Mouse (Mus musculus) ES-Bruce4 (cell line): Measurements from ENCODE around the gene Lsm8. TPM values are rescaled to one million over a fixed set of nuclear protein-coding genes. Genes with fewer than 3 reads are reported as not detected.

Source experiments
- H3K27ac ChIP-seq: 2 replicates; pipeline ENCODE4 v1.5.1; 2012; ENCODE audit warnings: low read length, inconsistent platforms; ENCODE audit not compliant: insufficient read depth
- H3K27me3 ChIP-seq: 2 replicates; pipeline ENCODE4 v1.6.1; 2012; ENCODE audit warnings: mild to moderate bottlenecking, low read length, inconsistent platforms; ENCODE audit not compliant: control insufficient read depth, poor library complexity, insufficient read depth, severe bottlenecking
- H3K36me3 ChIP-seq: 2 replicates; pipeline ENCODE4 v1.6.1; 2012; ENCODE audit warnings: inconsistent platforms, mild to moderate bottlenecking, low read length, moderate library complexity; ENCODE audit not compliant: control insufficient read depth, poor library complexity, insufficient read depth, severe bottlenecking
- H3K4me1 ChIP-seq: one replicate; pipeline ENCODE4 v1.8.1; 2011; ENCODE audit warnings: low read length; ENCODE audit not compliant: control insufficient read depth, insufficient read depth
- H3K4me3 ChIP-seq: 2 replicates; pipeline ENCODE4 v1.5.1; 2011; ENCODE audit warnings: low read depth, mild to moderate bottlenecking, low read length
- H3K9ac ChIP-seq: 2 replicates; pipeline ENCODE4 v1.6.1; 2012; ENCODE audit warnings: low read depth, mild to moderate bottlenecking, inconsistent platforms; ENCODE audit not compliant: poor library complexity, severe bottlenecking
- H3K9me3 ChIP-seq: replicated peaks from 2 replicates; pipeline ENCODE4 v1.6.1; 2012; ENCODE audit warnings: mild to moderate bottlenecking, low read length, inconsistent platforms; ENCODE audit not compliant: control insufficient read depth, poor library complexity, insufficient read depth, severe bottlenecking
- CTCF ChIP-seq: IDR thresholded peaks from one replicate; pipeline ENCODE4 v1.8.1; 2011; ENCODE audit warnings: low read depth, low read length
- EP300 ChIP-seq: IDR thresholded peaks from 2 replicates; pipeline ENCODE4 v1.6.1; 2011; ENCODE audit warnings: low read depth, low read length; ENCODE audit not compliant: insufficient read depth
- POLR2A ChIP-seq: IDR thresholded peaks from one replicate; pipeline ENCODE4 v1.8.1; 2011; ENCODE audit warnings: low read length; ENCODE audit not compliant: insufficient read depth
- polyA plus RNA-seq: library from polyadenylated mRNA; stranded (reverse); fragments of >200 nt; gene quantifications from 2 replicates; pipeline ENCODE4 v1.2.4, GENCODE M21; 2011; ENCODE audit warnings: low read depth; ENCODE audit not compliant: missing spikeins, insufficient read depth, insufficient read length

Lsm8 gene
- polyA plus RNA-seq, 1 experiment, result 89.9 TPM

DNA sequence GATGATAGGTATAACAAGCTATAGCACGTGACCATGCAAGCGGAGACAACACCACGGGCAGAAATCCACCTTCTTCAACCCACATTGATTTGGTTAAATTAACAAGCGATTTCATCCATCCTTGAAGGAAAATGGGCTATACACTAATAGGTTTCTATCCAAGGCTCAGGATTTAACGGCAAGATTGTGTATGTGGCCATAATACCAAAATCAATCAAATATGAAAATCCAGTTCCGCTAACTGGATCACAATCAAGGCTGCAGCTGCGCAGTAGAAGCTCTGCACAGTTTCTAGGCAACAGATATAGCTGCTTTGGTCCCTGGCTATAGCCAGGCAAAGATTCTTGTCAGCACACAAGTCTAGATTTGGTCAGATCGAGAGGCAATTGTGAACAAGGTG, 17.6 kb downstream of the Lsm8 start, which contains the start of gene Ankrd7:
Gene Ankrd7, plus strand, starts transcription at position 301 of the 400 bp plus-strand sequence.
- no peaks in the 10 kb centered on the region for H3K4me1 ChIP-seq
- H3K9ac ChIP-seq, result no peak within 1 kb of the TSS
- no peak within 1 kb of the TSS for H3K27ac ChIP-seq
- H3K9me3 ChIP-seq, result peaks cover 11% of the 10 kb centered on the region
- H3K4me3 ChIP-seq, result no peak within 1 kb of the TSS
- no peaks in the 10 kb centered on the region for H3K27me3 ChIP-seq
- TF ChIP-seq EP300 (no peak), POLR2A (no peak), CTCF (no peak)
- H3K36me3 ChIP-seq, result no peaks in the 10 kb centered on the region

DNA sequence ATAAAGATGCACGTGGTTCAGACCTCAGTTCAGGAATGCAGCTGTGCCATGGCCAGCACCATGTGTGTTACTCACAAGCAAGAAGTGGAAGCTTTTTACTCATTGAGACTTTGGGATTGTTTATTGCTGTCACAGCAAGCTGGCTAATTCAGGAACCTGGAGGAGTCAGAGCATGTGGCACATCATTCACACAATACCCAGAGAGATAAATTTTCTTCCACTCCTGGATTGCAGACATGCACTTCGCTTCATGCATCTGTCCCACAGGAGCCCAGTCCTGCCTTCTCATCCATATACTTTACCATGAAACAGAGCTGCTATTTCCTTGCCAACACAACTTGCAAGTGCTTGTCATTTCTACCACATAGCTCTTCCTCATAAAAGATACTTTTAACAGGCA, 40.7 kb downstream of the Lsm8 start:
- Histone ChIP-seq H3K9me3 (no peaks in the 10 kb centered on the region), H3K9ac (no peak overlapping the region), H3K27me3 (no peaks in the 10 kb centered on the region), H3K4me1 (no peaks in the 10 kb centered on the region), H3K36me3 (no peaks in the 10 kb centered on the region), H3K4me3 (no peak overlapping the region), H3K27ac (no peak overlapping the region)
- no peak for TF ChIP-seq EP300
- no peak for TF ChIP-seq POLR2A
- no peak for TF ChIP-seq CTCF

DNA sequence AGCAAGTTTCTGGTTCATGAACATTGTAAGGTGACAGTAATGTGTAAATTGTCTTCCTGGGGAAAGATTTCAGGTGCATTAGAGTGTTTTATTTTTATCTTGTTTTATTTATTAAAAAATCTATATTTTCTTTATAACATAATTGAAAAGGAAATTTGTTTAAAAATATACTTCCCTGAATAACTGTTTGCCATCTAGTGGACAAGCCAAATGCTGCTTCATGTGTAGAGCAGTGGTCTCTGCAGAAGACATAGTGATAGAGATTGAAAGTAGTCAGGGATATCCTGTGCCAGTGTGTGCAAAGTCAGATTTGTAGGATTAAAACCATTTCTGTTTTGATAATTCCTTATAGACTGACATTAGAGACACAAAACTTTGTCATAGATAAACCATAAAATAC, 45.8 kb downstream of the Lsm8 start:
- Histone ChIP-seq H3K27me3 (no peaks in the 10 kb centered on the region), H3K9ac (no peak overlapping the region), H3K27ac (no peak overlapping the region), H3K4me1 (no peaks in the 10 kb centered on the region), H3K9me3 (no peaks in the 10 kb centered on the region; the same call in 1 of the 2 replicates), H3K4me3 (no peak overlapping the region), H3K36me3 (no peaks in the 10 kb centered on the region)
- no peak for TF ChIP-seq EP300
- no peak for TF ChIP-seq POLR2A
- no peak for TF ChIP-seq CTCF

Other genes starting within 250 kb of the Lsm8 start
- gene Ankrd7, start 17.7 kb downstream of the Lsm8 start, polyA plus RNA-seq, result not detected in 2 replicates